8 mouse cellular contexts compared by ENCODE assay signal in genomic region chrX:8075104-8075503, GRCm38 (mm10). TPM values are rescaled to one million over a fixed set of nuclear protein-coding genes. Genes with fewer than 3 reads are reported as not detected.
DNase-seq lines count a peak whose midpoint lies in the region; ATAC-seq and TF ChIP-seq lines count a peak whose summit lies in the region.

No protein-coding gene starts in this region.

- no peak for TF ChIP-seq CTCF in hindbrain, postnatal 0 days (IDR thresholded peaks at IDR 0.05; ENCODE audit: low read depth)

- H3K9ac ChIP-seq in kidney, embryonic 14.5 days (ENCODE audit: low read depth, low read length) = peak overlapping the region; percentile 47
- H3K9ac ChIP-seq in hindbrain, postnatal 0 days (replicated peaks; ENCODE audit: low read length) = peak overlapping the region; percentile 35; the same call in 1 of the 2 replicates
- peak overlapping the region; percentile 55; the same call in 1 of the 2 replicates for H3K9ac ChIP-seq in midbrain, embryonic 16.5 days (ENCODE audit: low read depth, low read length)

- H3K4me2 ChIP-seq in kidney, embryonic 14.5 days (replicated peaks; ENCODE audit: low read depth, low read length) = peak overlapping the region; percentile 46
- peak overlapping the region; percentile 58 for H3K4me2 ChIP-seq in hindbrain, postnatal 0 days (ENCODE audit: low read depth, low read length)
- peak overlapping the region; percentile 58 for H3K4me2 ChIP-seq in midbrain, embryonic 16.5 days (ENCODE audit: low read length)

- no peaks in the 10 kb centered on the region for H3K9me3 ChIP-seq in kidney, embryonic 14.5 days (ENCODE audit: control insufficient read depth, low read length)
- peaks cover 6% of the 10 kb centered on the region; the same call in 1 of the 2 replicates for H3K9me3 ChIP-seq in embryonic facial prominence, embryonic 10.5 days
- H3K9me3 ChIP-seq in hindbrain, postnatal 0 days (ENCODE audit: low read length) = no peaks in the 10 kb centered on the region
- no peaks in the 10 kb centered on the region; the same call in 1 of the 2 replicates for H3K9me3 ChIP-seq in midbrain, embryonic 16.5 days (replicated peaks; ENCODE audit: control insufficient read depth, low read length, poor library complexity, severe bottlenecking)

- ATAC-seq in kidney, embryonic 14.5 days (ENCODE audit: low FRiP score, low TSS enrichment) = peak; percentile 30; the same call in 1 of the 2 replicates
- no peak; the same call in 1 of the 2 replicates for ATAC-seq in hindbrain, postnatal 0 days
- ATAC-seq in midbrain, embryonic 16.5 days = peak; percentile 46

- DNase-seq in kidney, postnatal 4 days = no peak
- no peak for DNase-seq in embryonic facial prominence, embryonic 10.5 days (ENCODE audit: low spot score)
- peak; percentile 1 for DNase-seq in hindbrain, postnatal 0 days (ENCODE audit: low spot score)
- DNase-seq in embryo, embryonic 9.5 days (ENCODE audit: extremely low spot score) = no peak
- DNase-seq in ovary, postnatal 36 days (ENCODE audit: low spot score) = no peak
- DNase-seq in adrenal gland, postnatal 25 days = no peak

- no peaks in the 10 kb centered on the region for H3K27me3 ChIP-seq in kidney, embryonic 14.5 days (ENCODE audit: control insufficient read depth, insufficient read depth, low read length)
- H3K27me3 ChIP-seq in embryonic facial prominence, embryonic 10.5 days (replicated peaks; ENCODE audit: low read depth, poor library complexity, severe bottlenecking) = no peaks in the 10 kb centered on the region
- no peaks in the 10 kb centered on the region for H3K27me3 ChIP-seq in hindbrain, postnatal 0 days (ENCODE audit: insufficient read depth, low read length)
- no peaks in the 10 kb centered on the region for H3K27me3 ChIP-seq in midbrain, embryonic 16.5 days (ENCODE audit: control insufficient read depth, insufficient read depth, low read depth, low read length)

- H3K27ac ChIP-seq in kidney, embryonic 14.5 days (ENCODE audit: low read depth, low read length) = peak overlapping the region; percentile 37; the same call in 1 of the 2 replicates
- peak overlapping the region; percentile 92 for H3K27ac ChIP-seq in embryonic facial prominence, embryonic 10.5 days (replicated peaks)
- peak overlapping the region; percentile 73 for H3K27ac ChIP-seq in hindbrain, postnatal 0 days
- peak overlapping the region; percentile 87 for H3K27ac ChIP-seq in midbrain, embryonic 16.5 days (ENCODE audit: low read length)

- H3K36me3 ChIP-seq in kidney, embryonic 14.5 days (ENCODE audit: control insufficient read depth, insufficient read depth, low read length) = peaks cover 11% of the 10 kb centered on the region; the same call in 1 of the 2 replicates
- peaks cover 25% of the 10 kb centered on the region for H3K36me3 ChIP-seq in embryonic facial prominence, embryonic 10.5 days (replicated peaks)
- no peaks in the 10 kb centered on the region for H3K36me3 ChIP-seq in hindbrain, postnatal 0 days (ENCODE audit: insufficient read depth, low read length)
- H3K36me3 ChIP-seq in midbrain, embryonic 16.5 days (ENCODE audit: control insufficient read depth, insufficient read depth, low read length) = no peaks in the 10 kb centered on the region

- WGBS in kidney, embryonic 14.5 days = 43% methylated on average over 3 of the region's 3 CpGs
- 34% methylated on average over 3 of the region's 3 CpGs for WGBS in embryonic facial prominence, embryonic 10.5 days
- WGBS in hindbrain, postnatal 0 days = 41% methylated on average over 3 of the region's 3 CpGs
- 26% methylated on average over 3 of the region's 3 CpGs for WGBS in midbrain, embryonic 16.5 days

- H3K4me3 ChIP-seq in kidney, embryonic 14.5 days (ENCODE audit: low read length) = peak overlapping the region; percentile 38
- peak overlapping the region; percentile 69 for H3K4me3 ChIP-seq in embryonic facial prominence, embryonic 10.5 days
- peak overlapping the region; percentile 56 for H3K4me3 ChIP-seq in hindbrain, postnatal 0 days (ENCODE audit: low read length)
- peak overlapping the region; percentile 29 for H3K4me3 ChIP-seq in midbrain, embryonic 16.5 days (ENCODE audit: low read depth, low read length)

- H3K4me1 ChIP-seq in kidney, embryonic 14.5 days (ENCODE audit: control insufficient read depth, insufficient read depth, low read length) = no peaks in the 10 kb centered on the region
- H3K4me1 ChIP-seq in embryonic facial prominence, embryonic 10.5 days = peaks cover 4% of the 10 kb centered on the region
- no peaks in the 10 kb centered on the region for H3K4me1 ChIP-seq in hindbrain, postnatal 0 days (ENCODE audit: insufficient read depth, low read length)
- 0 out of 2 replicates have a peak, but pooled peaks cover 4% of the 10 kb centered on the region for H3K4me1 ChIP-seq in midbrain, embryonic 16.5 days (ENCODE audit: control insufficient read depth, insufficient read depth, low read length)

RNA-seq across cellular contexts. Expression of gene Suv39h1, which starts 0.5 kb away (rescaled TPM):
- 52.0 and 79.3 TPM in 2 replicates for polyA plus RNA-seq in kidney, embryonic 14.5 days (2014; fragmentation: Nextera tagmentation; extraction: Ambion mirVana)
- polyA plus RNA-seq in embryonic facial prominence, embryonic 10.5 days (2016; fragmentation: Nextera tagmentation; extraction: Ambion mirVana) = 97.6 and 102 TPM in 2 replicates
- total RNA-seq in hindbrain, postnatal 0 days (2014; rRNA removed) = 32.3 and 43.9 TPM in 2 replicates
- 34.1 and 35.2 TPM in 2 replicates for polyA plus RNA-seq in hindbrain, postnatal 0 days (2015; fragmentation: Nextera tagmentation; extraction: Ambion mirVana)
- 39.1 and 44.6 TPM in 2 replicates for polyA plus RNA-seq in midbrain, embryonic 16.5 days (2015; fragmentation: Nextera tagmentation; extraction: Ambion mirVana)
- 14.7 and 17.7 TPM in 2 replicates for total RNA-seq in adrenal gland, postnatal 25 days (2021)

RNA-seq across cellular contexts. Expression of gene Was, which starts 15.2 kb away (rescaled TPM):
- 0.27 and 0.51 TPM in 2 replicates for polyA plus RNA-seq in kidney, embryonic 14.5 days (2014; fragmentation: Nextera tagmentation; extraction: Ambion mirVana)
- 0.14 and 0.18 TPM in 2 replicates for polyA plus RNA-seq in embryonic facial prominence, embryonic 10.5 days (2016; fragmentation: Nextera tagmentation; extraction: Ambion mirVana)
- total RNA-seq in hindbrain, postnatal 0 days (2014; rRNA removed) = 0.11 and 0.99 TPM in 2 replicates
- polyA plus RNA-seq in hindbrain, postnatal 0 days (2015; fragmentation: Nextera tagmentation; extraction: Ambion mirVana) = 0.11 and 0.16 TPM in 2 replicates
- 0.12 and 0.19 TPM in 2 replicates for polyA plus RNA-seq in midbrain, embryonic 16.5 days (2015; fragmentation: Nextera tagmentation; extraction: Ambion mirVana)
- total RNA-seq in adrenal gland, postnatal 25 days (2021) = 0.71 and 1.2 TPM in 2 replicates

RNA-seq across cellular contexts. Expression of gene Glod5, which starts 56.8 kb away (rescaled TPM):
- not detected in 2 replicates for polyA plus RNA-seq in kidney, embryonic 14.5 days (2014; fragmentation: Nextera tagmentation; extraction: Ambion mirVana)
- not detected in 2 replicates for polyA plus RNA-seq in embryonic facial prominence, embryonic 10.5 days (2016; fragmentation: Nextera tagmentation; extraction: Ambion mirVana)
- total RNA-seq in hindbrain, postnatal 0 days (2014; rRNA removed) = 1.9 TPM in 1 of 2 replicates, not detected in the other
- 0.38 and 1.2 TPM in 2 replicates for polyA plus RNA-seq in hindbrain, postnatal 0 days (2015; fragmentation: Nextera tagmentation; extraction: Ambion mirVana)
- 0.56 and 0.58 TPM in 2 replicates for polyA plus RNA-seq in midbrain, embryonic 16.5 days (2015; fragmentation: Nextera tagmentation; extraction: Ambion mirVana)
- not detected in 2 replicates for total RNA-seq in adrenal gland, postnatal 25 days (2021)

RNA-seq across cellular contexts. Expression of gene Wdr13, which starts 57.6 kb away (rescaled TPM):
- 19.3 and 21.3 TPM in 2 replicates for polyA plus RNA-seq in kidney, embryonic 14.5 days (2014; fragmentation: Nextera tagmentation; extraction: Ambion mirVana)
- 19.7 and 19.8 TPM in 2 replicates for polyA plus RNA-seq in embryonic facial prominence, embryonic 10.5 days (2016; fragmentation: Nextera tagmentation; extraction: Ambion mirVana)
- total RNA-seq in hindbrain, postnatal 0 days (2014; rRNA removed) = 377 and 393 TPM in 2 replicates
- 53.9 and 55.1 TPM in 2 replicates for polyA plus RNA-seq in hindbrain, postnatal 0 days (2015; fragmentation: Nextera tagmentation; extraction: Ambion mirVana)
- polyA plus RNA-seq in midbrain, embryonic 16.5 days (2015; fragmentation: Nextera tagmentation; extraction: Ambion mirVana) = 70.5 and 72.8 TPM in 2 replicates
- total RNA-seq in adrenal gland, postnatal 25 days (2021) = 71.8 and 74.9 TPM in 2 replicates

Comparison
In these comparisons a context has a peak if more than half of its experiments do, and no peak if none do; other contexts are left out.
1. H3K27ac ChIP-seq: peak in every context shown above with its lines; median percentile 92 in embryonic facial prominence, embryonic 10.5 days; 87 in midbrain, embryonic 16.5 days; 73 in hindbrain, postnatal 0 days; 37 in kidney, embryonic 14.5 days.